Mouse (Mus musculus) kidney, embryonic 15.5 days (tissue): Measurements from ENCODE around the gene Fgf12. TPM values are rescaled to one million over a fixed set of nuclear protein-coding genes. Genes with fewer than 3 reads are reported as not detected.

Source experiments
- ATAC-seq: fragments of 200-750 bp; cut with Nextera tagmentation; replicated peaks from 2 replicates; pipeline ENCODE4 v1.8.0; 2017; ENCODE audit warnings: moderate TSS enrichment; ENCODE audit not compliant: low FRiP score
- H3K27ac ChIP-seq: fragments of 300-500 bp; sonication (generic); 2 replicates; pipeline ENCODE4 v1.5.1; 2015; ENCODE audit warnings: mild to moderate bottlenecking, inconsistent platforms
- H3K27me3 ChIP-seq: fragments of 300-500 bp; sonication (generic); 2 replicates; pipeline ENCODE4 v1.6.1; 2015; ENCODE audit warnings: inconsistent platforms
- H3K36me3 ChIP-seq: fragments of 300-500 bp; sonication (generic); 2 replicates; pipeline ENCODE4 v1.6.1; 2015; ENCODE audit warnings: inconsistent platforms
- H3K4me1 ChIP-seq: fragments of 300-500 bp; sonication (generic); 2 replicates; pipeline ENCODE4 v1.6.1; 2015; ENCODE audit warnings: inconsistent platforms
- H3K4me2 ChIP-seq: fragments of 300-500 bp; sonication (generic); 2 replicates; pipeline ENCODE4 v1.6.1; 2015; ENCODE audit warnings: moderate library complexity, mild to moderate bottlenecking, inconsistent platforms
- H3K4me3 ChIP-seq: fragments of 300-500 bp; sonication (generic); replicated peaks from 2 replicates; pipeline ENCODE4 v1.5.1; 2015; ENCODE audit warnings: mild to moderate bottlenecking, inconsistent platforms
- H3K9ac ChIP-seq: fragments of 300-500 bp; sonication (generic); 2 replicates; pipeline ENCODE4 v1.6.1; 2015; ENCODE audit warnings: mild to moderate bottlenecking, inconsistent platforms
- H3K9me3 ChIP-seq: fragments of 300-500 bp; sonication (generic); replicated peaks from 2 replicates; pipeline ENCODE4 v1.6.1; 2016; ENCODE audit warnings: inconsistent platforms
- WGBS: fragments of 180-500 bp; shearing (Covaris S2); methylation state at CpG from one replicate; pipeline ENCODE4 v1.1.7; 2015; ENCODE audit warnings: mixed read lengths; 5-methylcytosine and 5-hydroxymethylcytosine counted together
- polyA plus RNA-seq: library from polyadenylated mRNA; unstranded; fragments of >200 nt; fragmentation: Nextera tagmentation; extraction: Ambion mirVana; gene quantifications from 2 replicates; pipeline ENCODE4 v1.2.1, GENCODE M21; 2015

Fgf12 gene
- polyA plus RNA-seq, 1 experiment from 2014 or later: 2.0 TPM

GRCm38 (mm10) chr16:28603155-28603554 lies 149.7 kb downstream of the Fgf12 start:
- Histone ChIP-seq H3K9me3 (no peaks in the 10 kb centered on the region), H3K4me1 (no peaks in the 10 kb centered on the region), H3K27me3 (no peaks in the 10 kb centered on the region), H3K9ac (no peak overlapping the region), H3K4me2 (no peak overlapping the region), H3K27ac (no peak overlapping the region), H3K36me3 (no peaks in the 10 kb centered on the region), H3K4me3 (no peak overlapping the region)
- WGBS: 83% methylated on average over 1 of the region's 1 CpGs
- ATAC-seq: no peak

GRCm38 (mm10) chr16:28601723-28602122 lies 151.1 kb downstream of the Fgf12 start:
- Histone ChIP-seq H3K4me3 (no peak overlapping the region), H3K27ac (no peak overlapping the region), H3K4me1 (no peaks in the 10 kb centered on the region), H3K9me3 (no peaks in the 10 kb centered on the region), H3K9ac (no peak overlapping the region), H3K27me3 (no peaks in the 10 kb centered on the region), H3K36me3 (no peaks in the 10 kb centered on the region), H3K4me2 (no peak overlapping the region)
- WGBS: 76% methylated on average over 4 of the region's 4 CpGs
- ATAC-seq: no peak

GRCm38 (mm10) chr16:28596112-28596511 lies 156.8 kb downstream of the Fgf12 start:
- Histone ChIP-seq H3K4me2 (no peak overlapping the region), H3K36me3 (no peaks in the 10 kb centered on the region)
- 88% methylated on average over 13 of the region's 13 CpGs for WGBS

GRCm38 (mm10) chr16:28593075-28593915 lies 159.6 kb downstream of the Fgf12 start:
- H3K9ac ChIP-seq: no peak overlapping the region
- ATAC-seq: peak; percentile 71
- 0 out of 2 replicates have a peak, but pooled peaks cover 8% of the 10 kb centered on the region for H3K27me3 ChIP-seq
- H3K4me3 ChIP-seq: peak overlapping the region; percentile 31
- no peaks in the 10 kb centered on the region for H3K36me3 ChIP-seq
- H3K4me2 ChIP-seq: peak overlapping the region; percentile 60
- no peak overlapping the region for H3K27ac ChIP-seq
- no peaks in the 10 kb centered on the region for H3K4me1 ChIP-seq
- WGBS: 28% methylated on average over 26 of the region's 26 CpGs
- H3K9me3 ChIP-seq: no peaks in the 10 kb centered on the region

More at GRCm38 (mm10) chr16:28596112-28596511, 156.8 kb downstream of the Fgf12 start:
- Histone ChIP-seq H3K4me3 (no peak overlapping the region), H3K27ac (no peak overlapping the region), H3K9ac (no peak overlapping the region), H3K9me3 (no peaks in the 10 kb centered on the region), H3K27me3 (0 out of 2 replicates have a peak, but pooled peaks cover 8% of the 10 kb centered on the region), H3K4me1 (no peaks in the 10 kb centered on the region)
- ATAC-seq: no peak

- H3K4me3 ChIP-seq: no peak overlapping the region
- H3K4me1 ChIP-seq: no peaks in the 10 kb centered on the region
- ATAC-seq: no peak
- H3K36me3 ChIP-seq: no peaks in the 10 kb centered on the region
- H3K4me2 ChIP-seq: no peak overlapping the region
- 0 out of 2 replicates have a peak, but pooled peaks cover 8% of the 10 kb centered on the region for H3K27me3 ChIP-seq
- no peak overlapping the region for H3K27ac ChIP-seq
- H3K9me3 ChIP-seq: no peaks in the 10 kb centered on the region
- no peak overlapping the region for H3K9ac ChIP-seq
- WGBS: 89% methylated on average over 6 of the region's 6 CpGs
Observed at GRCm38 (mm10) chr16:28592466-28592865, 160.4 kb downstream of the Fgf12 start.

- ATAC-seq: no peak
- WGBS: 65% methylated on average over 9 of the region's 9 CpGs
Observed at GRCm38 (mm10) chr16:28591583-28591982, 161.3 kb downstream of the Fgf12 start.

GRCm38 (mm10) chr16:28572212-28572611 lies 180.7 kb downstream of the Fgf12 start:
- Histone ChIP-seq H3K9ac (no peak overlapping the region), H3K4me2 (no peak overlapping the region), H3K27ac (no peak overlapping the region), H3K9me3 (no peaks in the 10 kb centered on the region), H3K4me1 (no peaks in the 10 kb centered on the region), H3K4me3 (no peak overlapping the region), H3K27me3 (peaks cover 1% of the 10 kb centered on the region; the same call in 1 of the 2 replicates), H3K36me3 (no peaks in the 10 kb centered on the region)
- no peak for ATAC-seq
- WGBS: 55% methylated on average over 3 of the region's 3 CpGs

More at GRCm38 (mm10) chr16:28591583-28591982, 161.3 kb downstream of the Fgf12 start:
- Histone ChIP-seq H3K9ac (no peak overlapping the region), H3K9me3 (no peaks in the 10 kb centered on the region), H3K4me2 (no peak overlapping the region), H3K36me3 (no peaks in the 10 kb centered on the region), H3K4me1 (no peaks in the 10 kb centered on the region), H3K27ac (no peak overlapping the region), H3K4me3 (no peak overlapping the region), H3K27me3 (0 out of 2 replicates have a peak, but pooled peaks cover 8% of the 10 kb centered on the region)

- under 1% methylated on average over 56 of the region's 58 CpGs for WGBS
- H3K4me2 ChIP-seq: peak overlapping the region; percentile 99
- no peak overlapping the region for H3K27ac ChIP-seq
- peaks cover 11% of the 10 kb centered on the region for H3K4me1 ChIP-seq
- no peak overlapping the region; the same call in 1 of the 2 replicates for H3K9ac ChIP-seq
- H3K36me3 ChIP-seq: no peaks in the 10 kb centered on the region
- peak overlapping the region; percentile 58 for H3K4me3 ChIP-seq
- peak; percentile 64 for ATAC-seq
- H3K9me3 ChIP-seq: no peaks in the 10 kb centered on the region
- peaks cover 41% of the 10 kb centered on the region for H3K27me3 ChIP-seq
Observed at GRCm38 (mm10) chr16:28564716-28565217, 188.1 kb downstream of the Fgf12 start.

- peaks cover 11% of the 10 kb centered on the region for H3K4me1 ChIP-seq
- H3K4me3 ChIP-seq: peak overlapping the region; percentile 58
- peaks cover 41% of the 10 kb centered on the region for H3K27me3 ChIP-seq
- H3K27ac ChIP-seq: no peak overlapping the region
- H3K36me3 ChIP-seq: no peaks in the 10 kb centered on the region
- WGBS: under 1% methylated on average over 45 of the region's 45 CpGs
- ATAC-seq: peak; percentile 81
- no peak overlapping the region; the same call in 1 of the 2 replicates for H3K9ac ChIP-seq
- H3K9me3 ChIP-seq: no peaks in the 10 kb centered on the region
- H3K4me2 ChIP-seq: peak overlapping the region; percentile 99
Observed at GRCm38 (mm10) chr16:28564075-28564715, 188.7 kb downstream of the Fgf12 start.

GRCm38 (mm10) chr16:28562847-28563246 lies 190.0 kb downstream of the Fgf12 start:
- WGBS: 77% methylated on average over 6 of the region's 6 CpGs
- Histone ChIP-seq H3K36me3 (no peaks in the 10 kb centered on the region), H3K4me2 (no peak overlapping the region), H3K4me3 (no peak overlapping the region), H3K9me3 (no peaks in the 10 kb centered on the region), H3K4me1 (peaks cover 11% of the 10 kb centered on the region), H3K27me3 (peaks cover 41% of the 10 kb centered on the region), H3K27ac (no peak overlapping the region), H3K9ac (no peak overlapping the region)
- ATAC-seq: no peak

GRCm38 (mm10) chr16:28555219-28555618 lies 197.6 kb downstream of the Fgf12 start:
- H3K9me3 ChIP-seq: no peaks in the 10 kb centered on the region
- no peaks in the 10 kb centered on the region for H3K4me1 ChIP-seq
- 86% methylated on average over 10 of the region's 10 CpGs for WGBS
- H3K4me3 ChIP-seq: no peak overlapping the region
- H3K4me2 ChIP-seq: no peak overlapping the region
- H3K27ac ChIP-seq: no peak overlapping the region
- ATAC-seq: no peak
- no peak overlapping the region for H3K9ac ChIP-seq
- H3K36me3 ChIP-seq: no peaks in the 10 kb centered on the region
- H3K27me3 ChIP-seq: no peaks in the 10 kb centered on the region

- no peak overlapping the region for H3K4me2 ChIP-seq
- WGBS: 68% methylated on average over 3 of the region's 3 CpGs
Observed at GRCm38 (mm10) chr16:28539423-28539822, 213.4 kb downstream of the Fgf12 start.

More at GRCm38 (mm10) chr16:28539423-28539822, 213.4 kb downstream of the Fgf12 start:
- Histone ChIP-seq H3K9ac (no peak overlapping the region), H3K27me3 (no peaks in the 10 kb centered on the region), H3K36me3 (no peaks in the 10 kb centered on the region), H3K4me3 (no peak overlapping the region), H3K4me1 (no peaks in the 10 kb centered on the region), H3K27ac (no peak overlapping the region), H3K9me3 (no peaks in the 10 kb centered on the region)
- no peak for ATAC-seq
